Mouse (Mus musculus) midbrain, embryonic 15.5 days (tissue): ENCODE data around the gene Hcfc2. TPM values are rescaled to one million over a fixed set of nuclear protein-coding genes. Genes with fewer than 3 reads are reported as not detected.
A peak's percentile ranks its signal among the peaks of the same experiment; 100 is the strongest.

ENCODE experiments used
- ATAC-seq: fragments of 200-750 bp; cut with Nextera tagmentation; replicated peaks from 2 replicates; pipeline ENCODE4 v1.8.0; 2017; ENCODE audit warnings: moderate TSS enrichment
- H3K27ac ChIP-seq: fragments of 300-500 bp; sonication (generic); 2 replicates; pipeline ENCODE4 v1.5.1; 2015; ENCODE audit warnings: mild to moderate bottlenecking, inconsistent platforms
- H3K27me3 ChIP-seq: fragments of 300-500 bp; sonication (generic); replicated peaks from 2 replicates; pipeline ENCODE4 v1.6.1; 2015; ENCODE audit warnings: inconsistent platforms
- H3K36me3 ChIP-seq: fragments of 300-500 bp; sonication (generic); replicated peaks from 2 replicates; pipeline ENCODE4 v1.6.1; 2015; ENCODE audit warnings: inconsistent platforms
- H3K4me1 ChIP-seq: fragments of 300-500 bp; sonication (generic); 2 replicates; pipeline ENCODE4 v1.6.1; 2015; ENCODE audit warnings: inconsistent platforms
- H3K4me2 ChIP-seq: fragments of 300-500 bp; sonication (generic); 2 replicates; pipeline ENCODE4 v1.6.1; 2015; ENCODE audit warnings: inconsistent platforms, mild to moderate bottlenecking, moderate library complexity
- H3K4me3 ChIP-seq: fragments of 300-500 bp; sonication (generic); 2 replicates; pipeline ENCODE4 v1.5.1; 2015; ENCODE audit warnings: mild to moderate bottlenecking, inconsistent platforms
- H3K9ac ChIP-seq: fragments of 300-500 bp; sonication (generic); 2 replicates; pipeline ENCODE4 v1.6.1; 2015; ENCODE audit warnings: mild to moderate bottlenecking, inconsistent platforms
- H3K9me3 ChIP-seq: fragments of 300-500 bp; sonication (generic); 2 replicates; pipeline ENCODE4 v1.6.1; 2016; ENCODE audit warnings: inconsistent platforms
- WGBS: fragments of 180-500 bp; shearing (Covaris S2); methylation state at CpG from one replicate; pipeline ENCODE4 v1.1.7; 2015; ENCODE audit warnings: mixed read lengths; 5-methylcytosine and 5-hydroxymethylcytosine counted together
- polyA plus RNA-seq: library from polyadenylated mRNA; unstranded; fragments of >200 nt; fragmentation: Nextera tagmentation; extraction: Ambion mirVana; gene quantifications from 2 replicates; pipeline ENCODE4 v1.2.1, GENCODE M21; 2015

Gene Hcfc2
- polyA plus RNA-seq, 1 experiment from 2014 or later, result 45.8 TPM

- Histone ChIP-seq H3K4me2 (no peak overlapping the region), H3K4me3 (no peak overlapping the region), H3K9me3 (no peaks in the 10 kb centered on the region), H3K27ac (no peak overlapping the region), H3K9ac (no peak overlapping the region), H3K27me3 (no peaks in the 10 kb centered on the region), H3K36me3 (no peaks in the 10 kb centered on the region), H3K4me1 (no peaks in the 10 kb centered on the region)
- no peak for ATAC-seq
- WGBS, result 89% methylated on average over 5 of the region's 5 CpGs
Observed at GRCm38 (mm10) chr10:82680769-82681168, 15.2 kb upstream of the Hcfc2 start.

GRCm38 (mm10) chr10:82681639-82682038 lies 14.3 kb upstream of the Hcfc2 start:
- Histone ChIP-seq H3K4me2 (no peak overlapping the region), H3K27me3 (no peaks in the 10 kb centered on the region), H3K4me3 (no peak overlapping the region), H3K4me1 (no peaks in the 10 kb centered on the region), H3K9ac (no peak overlapping the region), H3K36me3 (no peaks in the 10 kb centered on the region), H3K9me3 (no peaks in the 10 kb centered on the region), H3K27ac (no peak overlapping the region)
- 87% methylated on average over 7 of the region's 7 CpGs for WGBS
- ATAC-seq, result no peak

- H3K4me2 ChIP-seq, result no peak overlapping the region
- WGBS, result 75% methylated on average over 2 of the region's 2 CpGs
- H3K9me3 ChIP-seq, result no peaks in the 10 kb centered on the region
- 0 out of 2 replicates have a peak, but pooled peaks cover 3% of the 10 kb centered on the region for H3K4me1 ChIP-seq
- H3K27me3 ChIP-seq, result no peaks in the 10 kb centered on the region
- no peak overlapping the region for H3K9ac ChIP-seq
- ATAC-seq, result no peak
- H3K36me3 ChIP-seq, result no peaks in the 10 kb centered on the region
- H3K27ac ChIP-seq, result no peak overlapping the region
- no peak overlapping the region for H3K4me3 ChIP-seq
Observed at GRCm38 (mm10) chr10:82685440-82685839, 10.5 kb upstream of the Hcfc2 start.

- H3K4me1 ChIP-seq, result 0 out of 2 replicates have a peak, but pooled peaks cover 5% of the 10 kb centered on the region
- no peaks in the 10 kb centered on the region for H3K27me3 ChIP-seq
- no peak overlapping the region for H3K9ac ChIP-seq
- no peaks in the 10 kb centered on the region for H3K36me3 ChIP-seq
- no peak overlapping the region for H3K4me3 ChIP-seq
- 78% methylated on average over 7 of the region's 7 CpGs for WGBS
- H3K9me3 ChIP-seq, result no peaks in the 10 kb centered on the region
- no peak overlapping the region for H3K4me2 ChIP-seq
- no peak overlapping the region for H3K27ac ChIP-seq
- ATAC-seq, result no peak
Observed at GRCm38 (mm10) chr10:82689681-82690211, 6.2 kb upstream of the Hcfc2 start.

- Histone ChIP-seq H3K4me1 (0 out of 2 replicates have a peak, but pooled peaks cover 5% of the 10 kb centered on the region), H3K27ac (no peak within 1 kb of the TSS), H3K4me3 (peak within 1 kb of the TSS; percentile 10; the same call in 1 of the 2 replicates), H3K27me3 (no peaks in the 10 kb centered on the region), H3K36me3 (no peaks in the 10 kb centered on the region), H3K4me2 (peak within 1 kb of the TSS; percentile 34), H3K9ac (no peak within 1 kb of the TSS), H3K9me3 (no peaks in the 10 kb centered on the region)
- 4% methylated on average over 14 of the region's 14 CpGs for WGBS
- no peak for ATAC-seq
Observed at GRCm38 (mm10) chr10:82690494-82690893, 5.5 kb upstream of the Hcfc2 start, which contains the start of gene Glt8d2. TSS of gene Glt8d2 (minus strand) at chr10:82690650.

- 77% methylated on average over 4 of the region's 4 CpGs for WGBS
- H3K36me3 ChIP-seq, result no peaks in the 10 kb centered on the region
- H3K9ac ChIP-seq, result no peak overlapping the region
- H3K9me3 ChIP-seq, result no peaks in the 10 kb centered on the region
- no peaks in the 10 kb centered on the region for H3K27me3 ChIP-seq
- peaks cover 16% of the 10 kb centered on the region for H3K4me1 ChIP-seq
- ATAC-seq, result no peak
- H3K4me3 ChIP-seq, result no peak overlapping the region
- H3K27ac ChIP-seq, result no peak overlapping the region
- no peak overlapping the region for H3K4me2 ChIP-seq
Observed at GRCm38 (mm10) chr10:82696453-82697079, 606 bp downstream of the Hcfc2 start.

- Histone ChIP-seq H3K27me3 (no peaks in the 10 kb centered on the region), H3K9me3 (no peaks in the 10 kb centered on the region), H3K36me3 (no peaks in the 10 kb centered on the region), H3K27ac (no peak overlapping the region), H3K4me3 (no peak overlapping the region), H3K9ac (no peak overlapping the region), H3K4me1 (peaks cover 16% of the 10 kb centered on the region), H3K4me2 (no peak overlapping the region)
- WGBS, result 90% methylated on average over 3 of the region's 3 CpGs
- no peak for ATAC-seq
Observed at GRCm38 (mm10) chr10:82697305-82697898, 1.4 kb downstream of the Hcfc2 start.

- Histone ChIP-seq H3K9me3 (no peaks in the 10 kb centered on the region), H3K4me1 (peaks cover 16% of the 10 kb centered on the region), H3K27ac (peak overlapping the region; percentile 90), H3K27me3 (no peaks in the 10 kb centered on the region), H3K36me3 (no peaks in the 10 kb centered on the region), H3K9ac (peak overlapping the region; percentile 86), H3K4me3 (peak overlapping the region; percentile 95), H3K4me2 (peak overlapping the region; percentile 82)
- WGBS, result under 1% methylated on average over 42 of the region's 42 CpGs
- peak; percentile 97 for ATAC-seq
Observed at GRCm38 (mm10) chr10:82698712-82699261, 2.8 kb downstream of the Hcfc2 start.

GRCm38 (mm10) chr10:82699296-82699941 lies 3.5 kb downstream of the Hcfc2 start:
- Histone ChIP-seq H3K4me3 (peak overlapping the region; percentile 95), H3K9ac (peak overlapping the region; percentile 86), H3K4me2 (peak overlapping the region; percentile 82), H3K36me3 (no peaks in the 10 kb centered on the region), H3K27me3 (no peaks in the 10 kb centered on the region), H3K9me3 (no peaks in the 10 kb centered on the region), H3K4me1 (peaks cover 16% of the 10 kb centered on the region), H3K27ac (peak overlapping the region; percentile 90)
- ATAC-seq, result peak; percentile 80
- under 1% methylated on average over 49 of the region's 59 CpGs for WGBS

GRCm38 (mm10) chr10:82741354-82741753 lies 45.4 kb downstream of the Hcfc2 start:
- Histone ChIP-seq H3K9ac (no peak overlapping the region), H3K4me3 (no peak overlapping the region), H3K9me3 (no peaks in the 10 kb centered on the region), H3K36me3 (peaks cover 20% of the 10 kb centered on the region), H3K4me1 (no peaks in the 10 kb centered on the region), H3K4me2 (no peak overlapping the region), H3K27ac (no peak overlapping the region), H3K27me3 (no peaks in the 10 kb centered on the region)
- ATAC-seq, result no peak
- 75% methylated on average over 8 of the region's 8 CpGs for WGBS

GRCm38 (mm10) chr10:82741876-82742275 lies 45.9 kb downstream of the Hcfc2 start:
- Histone ChIP-seq H3K4me3 (no peak overlapping the region), H3K9me3 (no peaks in the 10 kb centered on the region), H3K9ac (no peak overlapping the region), H3K27me3 (no peaks in the 10 kb centered on the region), H3K27ac (no peak overlapping the region), H3K36me3 (peaks cover 22% of the 10 kb centered on the region), H3K4me2 (no peak overlapping the region), H3K4me1 (no peaks in the 10 kb centered on the region)
- ATAC-seq, result no peak
- WGBS, result 93% methylated on average over 4 of the region's 4 CpGs

GRCm38 (mm10) chr10:82742578-82742977 lies 46.6 kb downstream of the Hcfc2 start:
- H3K9ac ChIP-seq, result no peak overlapping the region
- H3K4me3 ChIP-seq, result no peak overlapping the region
- no peak overlapping the region for H3K27ac ChIP-seq
- no peaks in the 10 kb centered on the region for H3K27me3 ChIP-seq
- H3K4me1 ChIP-seq, result no peaks in the 10 kb centered on the region
- H3K36me3 ChIP-seq, result peaks cover 22% of the 10 kb centered on the region
- 69% methylated on average over 1 of the region's 1 CpGs for whole genome bisulfite sequencing
- no peaks in the 10 kb centered on the region for H3K9me3 ChIP-seq
- ATAC-seq, result no peak
- no peak overlapping the region for H3K4me2 ChIP-seq
